Mouse (Mus musculus): ENCODE measurements around the gene Ly6f.
"Not testable (repeated sequence)": the region's sequence is repeated elsewhere in the genome, so short reads cannot be mapped to it uniquely, and the experiment has no call there.

Ly6f gene

GRCm38 (mm10) chr15:75268121-75268520 is at the start of gene Ly6f:
Gene Ly6f (plus strand): TSS chr15:75268421.
- DNase-seq = no peak

GRCm38 (mm10) chr15:75221942-75222341 is 46.3 kb upstream of the Ly6f start:
- DNase-seq = no peak

- no peak for DNase-seq
These were observed 30.4 kb upstream of the Ly6f start for GRCm38 (mm10) chr15:75237736-75238288.

GRCm38 (mm10) chr15:75240558-75240957 is 27.7 kb upstream of the Ly6f start:
- DNase-seq = no peak

GRCm38 (mm10) chr15:75242756-75243640 is 25.2 kb upstream of the Ly6f start:
- DNase-seq = no peak

- DNase-seq = no peak
These were observed 13.6 kb upstream of the Ly6f start for GRCm38 (mm10) chr15:75254671-75255070.

- no peak for DNase-seq
These were observed 2.4 kb upstream of the Ly6f start for GRCm38 (mm10) chr15:75265863-75266262.

- no peak for DNase-seq
These were observed 1.6 kb upstream of the Ly6f start for GRCm38 (mm10) chr15:75266626-75267025.

- DNase-seq = no peak
These were observed 952 bp downstream of the Ly6f start for GRCm38 (mm10) chr15:75268916-75269829.

- no peak for DNase-seq
These were observed 1.9 kb downstream of the Ly6f start for GRCm38 (mm10) chr15:75270169-75270568.

GRCm38 (mm10) chr15:75270691-75271362 is 2.6 kb downstream of the Ly6f start:
- no peak for DNase-seq

- no peak for DNase-seq
These were observed 3.2 kb downstream of the Ly6f start for GRCm38 (mm10) chr15:75271426-75271825.

- DNase-seq = no peak
These were observed 3.7 kb downstream of the Ly6f start for GRCm38 (mm10) chr15:75271891-75272290.

GRCm38 (mm10) chr15:75281991-75282390 is 13.8 kb downstream of the Ly6f start:
- not testable (repeated sequence) for DNase-seq

GRCm38 (mm10) chr15:75286512-75286911 is 18.3 kb downstream of the Ly6f start:
- not testable (repeated sequence) for DNase-seq

GRCm38 (mm10) chr15:75292377-75292776 is 24.2 kb downstream of the Ly6f start:
- no peak for DNase-seq

- no peak for DNase-seq
These were observed 25.7 kb downstream of the Ly6f start for GRCm38 (mm10) chr15:75293873-75294385.

GRCm38 (mm10) chr15:75306101-75306500 is 37.9 kb downstream of the Ly6f start:
- DNase-seq = no peak

- no peak for DNase-seq
These were observed 41.0 kb downstream of the Ly6f start for GRCm38 (mm10) chr15:75309186-75309585.

- no peak for DNase-seq
These were observed 41.7 kb downstream of the Ly6f start for GRCm38 (mm10) chr15:75309946-75310345.

GRCm38 (mm10) chr15:75314421-75314820 is 46.2 kb downstream of the Ly6f start:
- no peak for DNase-seq

- peak; percentile 15 for DNase-seq
These were observed 49.0 kb downstream of the Ly6f start for GRCm38 (mm10) chr15:75317255-75317654.
